Mouse (Mus musculus): Measurements from ENCODE around the gene Hmx2. TPM values are rescaled to one million over a fixed set of nuclear protein-coding genes. Genes with fewer than 3 reads are reported as not detected.

Gene Hmx2
- polyA plus RNA-seq, 1 experiment from 2014 or later, result 0.91 TPM

GRCm38 (mm10) chr7:131545701-131546385 lies 2.7 kb upstream of the Hmx2 start:
- Histone ChIP-seq H3K4me1 (replicated peaks; ENCODE audit: control insufficient read depth, insufficient read depth, low read length) (peaks cover 21% of the 10 kb centered on the region), H3K36me3 (ENCODE audit: control insufficient read depth, insufficient read depth) (no peaks in the 10 kb centered on the region), H3K4me2 (ENCODE audit: low read length) (no peak overlapping the region), H3K27me3 (replicated peaks; ENCODE audit: control insufficient read depth, insufficient read depth, low read length) (peaks cover 80% of the 10 kb centered on the region), H3K27ac (ENCODE audit: low read length) (no peak overlapping the region), H3K9me3 (ENCODE audit: control insufficient read depth, low read length) (no peaks in the 10 kb centered on the region), H3K9ac (replicated peaks; ENCODE audit: low read depth, low read length) (no peak overlapping the region), H3K4me3 (replicated peaks; ENCODE audit: low read length) (no peak overlapping the region)
- ATAC-seq, result no peak
- whole genome bisulfite sequencing, result 1% methylated on average over 13 of the region's 13 CpGs

- no peak overlapping the region for H3K4me2 ChIP-seq (ENCODE audit: low read length)
- no peak overlapping the region for H3K9ac ChIP-seq (replicated peaks; ENCODE audit: low read depth, low read length)
- ATAC-seq, result no peak
- peaks cover 80% of the 10 kb centered on the region for H3K27me3 ChIP-seq (replicated peaks; ENCODE audit: control insufficient read depth, insufficient read depth, low read length)
- H3K4me3 ChIP-seq (replicated peaks; ENCODE audit: low read length), result no peak overlapping the region
- no peaks in the 10 kb centered on the region for H3K36me3 ChIP-seq (ENCODE audit: control insufficient read depth, insufficient read depth)
- H3K9me3 ChIP-seq (ENCODE audit: control insufficient read depth, low read length), result no peaks in the 10 kb centered on the region
- peaks cover 21% of the 10 kb centered on the region for H3K4me1 ChIP-seq (replicated peaks; ENCODE audit: control insufficient read depth, insufficient read depth, low read length)
- H3K27ac ChIP-seq (ENCODE audit: low read length), result no peak overlapping the region
- WGBS, result 4% methylated on average over 2 of the region's 2 CpGs
Measured at GRCm38 (mm10) chr7:131546423-131546822, 2.1 kb upstream of the Hmx2 start.

GRCm38 (mm10) chr7:131547481-131547880 lies 1.1 kb upstream of the Hmx2 start:
- peaks cover 81% of the 10 kb centered on the region for H3K27me3 ChIP-seq (replicated peaks; ENCODE audit: control insufficient read depth, insufficient read depth, low read length)
- H3K36me3 ChIP-seq (ENCODE audit: control insufficient read depth, insufficient read depth), result no peaks in the 10 kb centered on the region

DNA sequence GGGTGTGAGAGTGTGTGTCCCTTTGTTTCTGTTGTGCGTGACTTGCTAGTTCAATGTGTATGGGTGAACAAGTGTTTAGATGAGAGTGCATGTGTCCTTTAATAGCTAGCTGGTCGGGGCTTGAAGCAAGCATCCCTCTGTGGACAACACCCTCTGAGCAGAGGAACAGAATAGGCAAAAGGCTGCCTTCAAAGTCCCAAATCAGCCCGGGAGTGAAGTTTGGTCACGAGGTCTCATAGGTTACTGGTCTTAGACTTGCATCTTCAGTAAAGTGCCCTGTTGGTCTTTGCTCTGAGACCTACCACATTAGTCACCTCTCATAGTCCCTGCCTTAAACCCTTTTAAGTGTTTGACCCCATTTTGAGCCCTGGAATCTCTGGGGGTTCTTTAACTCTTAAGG lies 2.9 kb downstream of the Hmx2 start:
- H3K4me3 ChIP-seq (replicated peaks; ENCODE audit: low read length), result no peak overlapping the region
- H3K9me3 ChIP-seq (ENCODE audit: control insufficient read depth, low read length), result no peaks in the 10 kb centered on the region
- no peak for ATAC-seq
- H3K27me3 ChIP-seq (replicated peaks; ENCODE audit: control insufficient read depth, insufficient read depth, low read length), result peaks cover 77% of the 10 kb centered on the region
- H3K36me3 ChIP-seq (ENCODE audit: control insufficient read depth, insufficient read depth), result no peaks in the 10 kb centered on the region
- H3K4me1 ChIP-seq (replicated peaks; ENCODE audit: control insufficient read depth, insufficient read depth, low read length), result peaks cover 15% of the 10 kb centered on the region
- H3K9ac ChIP-seq (replicated peaks; ENCODE audit: low read depth, low read length), result no peak overlapping the region
- no peak overlapping the region for H3K4me2 ChIP-seq (ENCODE audit: low read length)
- no peak overlapping the region for H3K27ac ChIP-seq (ENCODE audit: low read length)
- 1% methylated on average over 4 of the region's 4 CpGs for WGBS

More at GRCm38 (mm10) chr7:131547481-131547880, 1.1 kb upstream of the Hmx2 start:
- H3K4me2 ChIP-seq (ENCODE audit: low read length), result no peak overlapping the region
- no peak overlapping the region for H3K27ac ChIP-seq (ENCODE audit: low read length)
- no peak overlapping the region for H3K9ac ChIP-seq (replicated peaks; ENCODE audit: low read depth, low read length)
- no peak for ATAC-seq
- H3K4me1 ChIP-seq (replicated peaks; ENCODE audit: control insufficient read depth, insufficient read depth, low read length), result peaks cover 14% of the 10 kb centered on the region
- no peaks in the 10 kb centered on the region for H3K9me3 ChIP-seq (ENCODE audit: control insufficient read depth, low read length)
- H3K4me3 ChIP-seq (replicated peaks; ENCODE audit: low read length), result no peak overlapping the region
- WGBS, result 2% methylated on average over 5 of the region's 5 CpGs

- Histone ChIP-seq H3K36me3 (ENCODE audit: control insufficient read depth, insufficient read depth) (no peaks in the 10 kb centered on the region), H3K27ac (ENCODE audit: low read length) (no peak overlapping the region), H3K4me3 (replicated peaks; ENCODE audit: low read length) (no peak overlapping the region), H3K9ac (replicated peaks; ENCODE audit: low read depth, low read length) (no peak overlapping the region), H3K4me1 (replicated peaks; ENCODE audit: control insufficient read depth, insufficient read depth, low read length) (peaks cover 15% of the 10 kb centered on the region), H3K4me2 (ENCODE audit: low read length) (no peak overlapping the region), H3K27me3 (replicated peaks; ENCODE audit: control insufficient read depth, insufficient read depth, low read length) (peaks cover 78% of the 10 kb centered on the region), H3K9me3 (ENCODE audit: control insufficient read depth, low read length) (no peaks in the 10 kb centered on the region)
- under 1% methylated on average over 42 of the region's 42 CpGs for WGBS
- no peak for ATAC-seq
Measured at GRCm38 (mm10) chr7:131551931-131552741, 3.6 kb downstream of the Hmx2 start.

- Histone ChIP-seq H3K4me2 (ENCODE audit: low read length) (no peak overlapping the region), H3K27me3 (replicated peaks; ENCODE audit: control insufficient read depth, insufficient read depth, low read length) (peaks cover 78% of the 10 kb centered on the region), H3K4me3 (replicated peaks; ENCODE audit: low read length) (no peak overlapping the region), H3K36me3 (ENCODE audit: control insufficient read depth, insufficient read depth) (no peaks in the 10 kb centered on the region), H3K9me3 (ENCODE audit: control insufficient read depth, low read length) (no peaks in the 10 kb centered on the region), H3K27ac (ENCODE audit: low read length) (no peak overlapping the region), H3K4me1 (replicated peaks; ENCODE audit: control insufficient read depth, insufficient read depth, low read length) (peaks cover 15% of the 10 kb centered on the region), H3K9ac (replicated peaks; ENCODE audit: low read depth, low read length) (no peak overlapping the region)
- under 1% methylated on average over 5 of the region's 5 CpGs for WGBS
- no peak for ATAC-seq
Measured at GRCm38 (mm10) chr7:131552781-131553180, 4.2 kb downstream of the Hmx2 start.

DNA sequence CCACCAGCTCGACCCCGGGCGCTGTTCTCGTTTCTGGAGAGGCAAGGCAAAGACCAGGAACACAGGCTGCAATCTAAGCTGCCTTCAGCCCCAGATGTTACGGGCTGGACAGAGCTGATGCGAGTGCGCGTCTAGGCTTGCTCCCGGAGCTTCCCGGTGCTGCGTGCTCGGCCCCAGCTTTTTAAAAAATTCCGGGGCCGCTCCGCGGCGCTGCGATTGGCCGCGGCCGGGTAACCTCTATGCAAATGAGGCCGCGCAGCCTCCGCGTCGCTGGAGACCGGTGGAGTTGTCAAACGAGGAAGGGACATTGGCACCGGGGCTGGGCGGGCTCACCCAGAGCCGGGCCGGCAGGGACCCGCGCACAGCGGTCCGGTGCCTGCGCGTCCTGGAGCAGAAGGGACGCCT lies 5.2 kb downstream of the Hmx2 start:
- Histone ChIP-seq H3K9me3 (ENCODE audit: control insufficient read depth, low read length) (no peaks in the 10 kb centered on the region), H3K4me2 (ENCODE audit: low read length) (peak overlapping the region; percentile 31), H3K27me3 (replicated peaks; ENCODE audit: control insufficient read depth, insufficient read depth, low read length) (peaks cover 76% of the 10 kb centered on the region), H3K4me1 (replicated peaks; ENCODE audit: control insufficient read depth, insufficient read depth, low read length) (peaks cover 15% of the 10 kb centered on the region), H3K4me3 (replicated peaks; ENCODE audit: low read length) (peak overlapping the region; percentile 24), H3K36me3 (ENCODE audit: control insufficient read depth, insufficient read depth) (no peaks in the 10 kb centered on the region), H3K9ac (replicated peaks; ENCODE audit: low read depth, low read length) (no peak overlapping the region), H3K27ac (ENCODE audit: low read length) (no peak overlapping the region)
- under 1% methylated on average over 38 of the region's 39 CpGs for WGBS
- peak; percentile 21; the same call in 1 of the 2 replicates for ATAC-seq

DNA sequence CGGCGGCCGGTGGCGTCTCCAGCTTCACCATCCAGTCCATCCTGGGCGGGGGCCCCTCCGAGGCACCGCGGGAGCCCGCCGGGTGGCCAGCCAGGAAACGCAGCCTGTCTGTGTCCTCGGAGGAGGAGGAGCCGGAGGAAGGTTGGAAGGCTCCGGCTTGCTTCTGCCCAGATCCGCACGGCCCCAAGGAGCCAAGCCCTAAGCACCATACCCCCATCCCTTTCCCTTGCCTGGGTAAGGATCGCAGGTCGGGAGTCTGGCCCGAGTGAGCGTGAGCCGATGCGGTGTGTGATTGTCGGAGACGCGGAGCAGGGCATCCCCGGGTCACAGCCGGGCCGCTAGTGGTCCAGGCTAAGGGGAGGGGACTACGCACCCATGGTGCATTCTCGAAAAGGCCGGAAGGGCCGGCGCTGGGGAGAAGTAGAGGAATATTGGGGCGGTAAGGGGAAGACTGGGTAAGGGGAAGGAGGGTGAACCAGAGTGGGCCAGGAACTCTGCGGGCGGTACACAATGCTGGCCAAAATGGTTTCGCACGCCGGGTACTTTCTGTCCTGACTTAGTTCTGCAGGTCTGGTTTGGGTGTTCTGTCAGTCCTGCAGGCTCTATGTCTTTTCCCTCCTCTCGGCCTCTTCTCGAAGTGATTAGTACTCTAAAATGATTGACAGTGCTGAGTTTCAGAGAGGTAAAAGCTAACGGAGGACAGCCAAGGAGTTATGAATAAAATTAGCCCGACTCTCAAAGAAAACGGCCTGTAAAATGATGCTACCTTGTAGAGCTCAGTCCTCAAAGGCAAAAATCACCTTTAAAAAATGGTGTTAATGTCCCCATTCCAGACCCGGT lies 6.0 kb downstream of the Hmx2 start:
- Histone ChIP-seq H3K9ac (replicated peaks; ENCODE audit: low read depth, low read length) (no peak overlapping the region), H3K27ac (ENCODE audit: low read length) (no peak overlapping the region), H3K4me1 (replicated peaks; ENCODE audit: control insufficient read depth, insufficient read depth, low read length) (peaks cover 15% of the 10 kb centered on the region), H3K36me3 (ENCODE audit: control insufficient read depth, insufficient read depth) (no peaks in the 10 kb centered on the region), H3K9me3 (ENCODE audit: control insufficient read depth, low read length) (no peaks in the 10 kb centered on the region), H3K4me3 (replicated peaks; ENCODE audit: low read length) (no peak overlapping the region; the same call in 1 of the 2 replicates), H3K27me3 (replicated peaks; ENCODE audit: control insufficient read depth, insufficient read depth, low read length) (peaks cover 73% of the 10 kb centered on the region), H3K4me2 (ENCODE audit: low read length) (no peak overlapping the region)
- WGBS, result under 1% methylated on average over 45 of the region's 45 CpGs
- ATAC-seq, result no peak
